Mouse (Mus musculus): ENCODE measurements at regions not wholly inside any gene's neighbourhood (a gene's known extent, or its start where the extent isn't known, plus 50 kb on each side); places are given as distances from the start of the nearest gene placed in this dataset.

- TF ChIP-seq POLR2A (IDR thresholded peaks at IDR 0.05; ENCODE audit: extremely low read depth, insufficient read depth, low read length) (no peak), CTCF (IDR thresholded peaks at IDR 0.05; ENCODE audit: low read depth, low read length) (no peak)
Observed at GRCm38 (mm10) chr16:8223625-8224300, 201.2 kb downstream of the Tmem114 start.

All from liver, adult 2 months (tissue).